Mouse (Mus musculus) liver, embryonic 12.5 days (tissue): ENCODE results near the gene Zcchc4. TPM values are rescaled to one million over a fixed set of nuclear protein-coding genes. Genes with fewer than 3 reads are reported as not detected.

Source experiments
- ATAC-seq: fragments of 200-750 bp; cut with Nextera tagmentation; 2 replicates; pipeline ENCODE4 v1.8.0; 2017; ENCODE audit warnings: moderate number of reproducible peaks, mild to moderate bottlenecking, moderate library complexity
- H3K27ac ChIP-seq: fragments of 300-500 bp; sonication (generic); 2 replicates; pipeline ENCODE4 v1.5.1; 2016; ENCODE audit warnings: mild to moderate bottlenecking
- H3K27me3 ChIP-seq: fragments of 300-500 bp; sonication (generic); replicated peaks from 2 replicates; pipeline ENCODE4 v1.6.1; 2016; ENCODE audit warnings: mild to moderate bottlenecking, moderate library complexity
- H3K36me3 ChIP-seq: fragments of 300-500 bp; sonication (generic); 2 replicates; pipeline ENCODE4 v1.6.1; 2016; ENCODE audit warnings: mild to moderate bottlenecking, moderate library complexity
- H3K4me1 ChIP-seq: fragments of 300-500 bp; sonication (generic); 2 replicates; pipeline ENCODE4 v1.6.1; 2016
- H3K4me2 ChIP-seq: fragments of 300-500 bp; sonication (generic); 2 replicates; pipeline ENCODE4 v1.6.1; 2016; ENCODE audit warnings: mild to moderate bottlenecking, moderate library complexity
- H3K4me3 ChIP-seq: fragments of 300-500 bp; sonication (generic); 2 replicates; pipeline ENCODE4 v1.5.1; 2016; ENCODE audit warnings: mild to moderate bottlenecking, moderate library complexity
- H3K9ac ChIP-seq: fragments of 300-500 bp; sonication (generic); 2 replicates; pipeline ENCODE4 v1.6.1; 2016; ENCODE audit warnings: mild to moderate bottlenecking, moderate library complexity
- H3K9me3 ChIP-seq: fragments of 300-500 bp; sonication (generic); replicated peaks from 2 replicates; pipeline ENCODE4 v1.6.1; 2016; ENCODE audit warnings: mild to moderate bottlenecking, moderate library complexity
- WGBS: fragments of 180-500 bp; shearing (Covaris S2); methylation state at CpG from one replicate; pipeline ENCODE4 v1.1.7; 2016; ENCODE audit not compliant: insufficient replicate concordance; 5-methylcytosine and 5-hydroxymethylcytosine counted together
- polyA plus RNA-seq: library from polyadenylated mRNA; unstranded; fragments of >200 nt; fragmentation: Nextera tagmentation; extraction: Ambion mirVana; gene quantifications from 2 replicates; pipeline ENCODE4 v1.2.1, GENCODE M21; 2016

Gene Zcchc4
- 11.9 and 12.6 TPM in 2 replicates for polyA plus RNA-seq

- Histone ChIP-seq H3K36me3 (peaks cover 3% of the 10 kb centered on the region), H3K9ac (no peak within 1 kb of the TSS), H3K27me3 (no peaks in the 10 kb centered on the region), H3K4me2 (peak within 1 kb of the TSS; percentile 36), H3K4me3 (no peak within 1 kb of the TSS), H3K27ac (peak within 1 kb of the TSS; percentile 82), H3K4me1 (peaks cover 30% of the 10 kb centered on the region), H3K9me3 (no peaks in the 10 kb centered on the region)
- WGBS, result 75% methylated on average over 8 of the region's 8 CpGs
- ATAC-seq, result no peak
These were observed at the start of gene Zcchc4 for GRCm38 (mm10) chr5:52775237-52775636. Gene Zcchc4, plus strand, starts transcription at chr5:52775409.

- H3K27ac ChIP-seq, result no peak overlapping the region
- no peak for ATAC-seq
- H3K27me3 ChIP-seq, result peaks cover 3% of the 10 kb centered on the region; the same call in 1 of the 2 replicates
- H3K4me3 ChIP-seq, result no peak overlapping the region
- H3K4me2 ChIP-seq, result no peak overlapping the region
- no peaks in the 10 kb centered on the region for H3K9me3 ChIP-seq
- H3K4me1 ChIP-seq, result 0 out of 2 replicates have a peak, but pooled peaks cover 3% of the 10 kb centered on the region
- no peak overlapping the region for H3K9ac ChIP-seq
- H3K36me3 ChIP-seq, result no peaks in the 10 kb centered on the region
- WGBS, result 61% methylated on average over 5 of the region's 5 CpGs
These were observed 47.5 kb upstream of the Zcchc4 start for GRCm38 (mm10) chr5:52727747-52728146.

GRCm38 (mm10) chr5:52732811-52733210 is 42.4 kb upstream of the Zcchc4 start:
- H3K9ac ChIP-seq, result no peak overlapping the region
- H3K4me1 ChIP-seq, result 0 out of 2 replicates have a peak, but pooled peaks cover 4% of the 10 kb centered on the region
- peaks cover 8% of the 10 kb centered on the region; the same call in 1 of the 2 replicates for H3K27me3 ChIP-seq
- H3K27ac ChIP-seq, result no peak overlapping the region
- H3K4me2 ChIP-seq, result no peak overlapping the region
- H3K9me3 ChIP-seq, result no peaks in the 10 kb centered on the region
- WGBS, result 43% methylated on average over 4 of the region's 4 CpGs
- H3K4me3 ChIP-seq, result no peak overlapping the region
- H3K36me3 ChIP-seq, result no peaks in the 10 kb centered on the region
- peak; percentile 70 for ATAC-seq

- Histone ChIP-seq H3K27ac (no peak overlapping the region), H3K36me3 (no peaks in the 10 kb centered on the region), H3K4me1 (0 out of 2 replicates have a peak, but pooled peaks cover 4% of the 10 kb centered on the region), H3K27me3 (peaks cover 8% of the 10 kb centered on the region; the same call in 1 of the 2 replicates), H3K4me2 (no peak overlapping the region), H3K4me3 (no peak overlapping the region), H3K9ac (no peak overlapping the region), H3K9me3 (no peaks in the 10 kb centered on the region)
- 84% methylated on average over 3 of the region's 3 CpGs for WGBS
- no peak for ATAC-seq
These were observed 39.2 kb upstream of the Zcchc4 start for GRCm38 (mm10) chr5:52736046-52736445.

GRCm38 (mm10) chr5:52741391-52742111 is 33.7 kb upstream of the Zcchc4 start, which contains the start of gene Pi4k2b:
Gene Pi4k2b, plus strand, starts transcription at chr5:52741574.
- Histone ChIP-seq H3K36me3 (peaks cover 6% of the 10 kb centered on the region; the same call in 1 of the 2 replicates), H3K4me2 (peak within 1 kb of the TSS; percentile 78), H3K9me3 (no peaks in the 10 kb centered on the region), H3K27me3 (no peaks in the 10 kb centered on the region; the same call in 1 of the 2 replicates), H3K4me1 (peaks cover 22% of the 10 kb centered on the region), H3K4me3 (peak within 1 kb of the TSS; percentile 81), H3K9ac (peak within 1 kb of the TSS; percentile 90), H3K27ac (peak within 1 kb of the TSS; percentile 87)
- under 1% methylated on average over 67 of the region's 75 CpGs for WGBS
- ATAC-seq, result peak; percentile 96

- Histone ChIP-seq H3K4me2 (peak overlapping the region; percentile 78), H3K4me3 (peak overlapping the region; percentile 81), H3K36me3 (peaks cover 6% of the 10 kb centered on the region; the same call in 1 of the 2 replicates), H3K9ac (peak overlapping the region; percentile 90), H3K4me1 (peaks cover 22% of the 10 kb centered on the region), H3K9me3 (no peaks in the 10 kb centered on the region), H3K27me3 (no peaks in the 10 kb centered on the region; the same call in 1 of the 2 replicates), H3K27ac (peak overlapping the region; percentile 87)
- WGBS, result 4% methylated on average over 17 of the region's 17 CpGs
- ATAC-seq, result peak; percentile 50
These were observed 32.9 kb upstream of the Zcchc4 start for GRCm38 (mm10) chr5:52742112-52742813.

- Histone ChIP-seq H3K4me3 (peak overlapping the region; percentile 81), H3K9ac (peak overlapping the region; percentile 90), H3K36me3 (peaks cover 6% of the 10 kb centered on the region; the same call in 1 of the 2 replicates), H3K4me2 (peak overlapping the region; percentile 78), H3K4me1 (peaks cover 22% of the 10 kb centered on the region), H3K27ac (no peak overlapping the region), H3K27me3 (no peaks in the 10 kb centered on the region), H3K9me3 (no peaks in the 10 kb centered on the region)
- 52% methylated on average over 4 of the region's 4 CpGs for WGBS
- ATAC-seq, result no peak
These were observed 32.0 kb upstream of the Zcchc4 start for GRCm38 (mm10) chr5:52743231-52743630.

- no peak for ATAC-seq
- Histone ChIP-seq H3K36me3 (peaks cover 14% of the 10 kb centered on the region; the same call in 1 of the 2 replicates), H3K4me3 (no peak overlapping the region), H3K27me3 (no peaks in the 10 kb centered on the region), H3K27ac (no peak overlapping the region), H3K4me2 (no peak overlapping the region), H3K4me1 (peaks cover 22% of the 10 kb centered on the region), H3K9ac (no peak overlapping the region), H3K9me3 (no peaks in the 10 kb centered on the region)
These were observed 28.3 kb upstream of the Zcchc4 start for GRCm38 (mm10) chr5:52746920-52747319.

GRCm38 (mm10) chr5:52748732-52749131 is 26.5 kb upstream of the Zcchc4 start:
- Histone ChIP-seq H3K4me2 (no peak overlapping the region), H3K9me3 (no peaks in the 10 kb centered on the region), H3K27ac (no peak overlapping the region), H3K36me3 (peaks cover 20% of the 10 kb centered on the region), H3K4me1 (peaks cover 11% of the 10 kb centered on the region), H3K27me3 (no peaks in the 10 kb centered on the region), H3K4me3 (no peak overlapping the region), H3K9ac (no peak overlapping the region)
- no peak for ATAC-seq
- 79% methylated on average over 5 of the region's 5 CpGs for WGBS

GRCm38 (mm10) chr5:52753146-52753545 is 22.1 kb upstream of the Zcchc4 start:
- Histone ChIP-seq H3K4me3 (no peak overlapping the region), H3K27ac (no peak overlapping the region), H3K4me1 (no peaks in the 10 kb centered on the region), H3K9ac (no peak overlapping the region), H3K4me2 (no peak overlapping the region), H3K9me3 (no peaks in the 10 kb centered on the region), H3K27me3 (no peaks in the 10 kb centered on the region), H3K36me3 (peaks cover 40% of the 10 kb centered on the region)
- ATAC-seq, result no peak
- 81% methylated on average over 9 of the region's 9 CpGs for WGBS

GRCm38 (mm10) chr5:52754196-52754595 is 21.0 kb upstream of the Zcchc4 start:
- Histone ChIP-seq H3K9ac (no peak overlapping the region), H3K4me2 (no peak overlapping the region)
- no peak for ATAC-seq

GRCm38 (mm10) chr5:52755337-52755736 is 19.9 kb upstream of the Zcchc4 start:
- Histone ChIP-seq H3K4me1 (no peaks in the 10 kb centered on the region), H3K4me3 (no peak overlapping the region), H3K9ac (no peak overlapping the region), H3K27me3 (no peaks in the 10 kb centered on the region), H3K4me2 (no peak overlapping the region), H3K27ac (no peak overlapping the region), H3K9me3 (no peaks in the 10 kb centered on the region), H3K36me3 (peaks cover 43% of the 10 kb centered on the region)
- ATAC-seq, result no peak
- 81% methylated on average over 3 of the region's 3 CpGs for WGBS

More at GRCm38 (mm10) chr5:52754196-52754595, 21.0 kb upstream of the Zcchc4 start:
- Histone ChIP-seq H3K4me1 (no peaks in the 10 kb centered on the region), H3K27me3 (no peaks in the 10 kb centered on the region), H3K27ac (no peak overlapping the region), H3K4me3 (no peak overlapping the region), H3K36me3 (peaks cover 43% of the 10 kb centered on the region), H3K9me3 (no peaks in the 10 kb centered on the region)
